8 mouse cellular contexts compared by ENCODE assay signal in genomic region chr3:89101459-89101811, GRCm38 (mm10). TPM values are rescaled to one million over a fixed set of nuclear protein-coding genes. Genes with fewer than 3 reads are reported as not detected.
DNase-seq lines count a peak whose midpoint lies in the region; ATAC-seq and TF ChIP-seq lines count a peak whose summit lies in the region.

No protein-coding gene starts in this region.

- DNase-seq in cerebellum, adult 9-10 months, result no peak
- DNase-seq in neural tube, embryonic 11.5 days (ENCODE audit: low spot score), result no peak
- no peak for DNase-seq in neural tube, embryonic 10.5 days (ENCODE audit: extremely low spot score, low spot score)
- DNase-seq in hindbrain, postnatal 0 days (ENCODE audit: low spot score), result no peak
- no peak for DNase-seq in urinary bladder, postnatal 14 days (ENCODE audit: low spot score)
- DNase-seq in thymus, postnatal 0 days (ENCODE audit: low spot score), result no peak

- H3K4me3 ChIP-seq in neural tube, embryonic 11.5 days (ENCODE audit: low read depth, low read length), result peak overlapping the region; percentile 81
- peak overlapping the region; percentile 66 for H3K4me3 ChIP-seq in hindbrain, postnatal 0 days (ENCODE audit: low read length)
- H3K4me3 ChIP-seq in midbrain, embryonic 13.5 days (replicated peaks), result peak overlapping the region; percentile 74

- TF ChIP-seq CTCF in hindbrain, postnatal 0 days (IDR thresholded peaks at IDR 0.05; ENCODE audit: low read depth), result no peak

- H3K9me3 ChIP-seq in neural tube, embryonic 11.5 days (ENCODE audit: control insufficient read depth, low read length), result no peaks in the 10 kb centered on the region
- H3K9me3 ChIP-seq in hindbrain, postnatal 0 days (ENCODE audit: low read length), result no peaks in the 10 kb centered on the region
- no peaks in the 10 kb centered on the region for H3K9me3 ChIP-seq in midbrain, embryonic 13.5 days

- H3K4me1 ChIP-seq in neural tube, embryonic 11.5 days (ENCODE audit: control insufficient read depth, insufficient read depth, low read length), result peaks cover 15% of the 10 kb centered on the region
- peaks cover 5% of the 10 kb centered on the region for H3K4me1 ChIP-seq in hindbrain, postnatal 0 days (ENCODE audit: insufficient read depth, low read length)
- peaks cover 33% of the 10 kb centered on the region for H3K4me1 ChIP-seq in midbrain, embryonic 13.5 days (replicated peaks)

- peak overlapping the region; percentile 67 for H3K9ac ChIP-seq in neural tube, embryonic 11.5 days (ENCODE audit: low read length)
- peak overlapping the region; percentile 58 for H3K9ac ChIP-seq in hindbrain, postnatal 0 days (replicated peaks; ENCODE audit: low read length)
- peak overlapping the region; percentile 82 for H3K9ac ChIP-seq in midbrain, embryonic 13.5 days (replicated peaks)

- 0 out of 2 replicates have a peak, but pooled peaks have one; percentile 8 for ATAC-seq in cerebellum, adult (ENCODE audit: insufficient number of reproducible peaks, low FRiP score, low TSS enrichment)
- ATAC-seq in neural tube, embryonic 11.5 days (ENCODE audit: insufficient read depth, low FRiP score, low TSS enrichment), result peak; percentile 40
- ATAC-seq in hindbrain, postnatal 0 days, result no peak
- ATAC-seq in midbrain, embryonic 13.5 days, result peak; percentile 56

- H3K27me3 ChIP-seq in neural tube, embryonic 11.5 days (ENCODE audit: control insufficient read depth, insufficient read depth, low read length), result no peaks in the 10 kb centered on the region
- H3K27me3 ChIP-seq in hindbrain, postnatal 0 days (ENCODE audit: insufficient read depth, low read length), result no peaks in the 10 kb centered on the region
- no peaks in the 10 kb centered on the region for H3K27me3 ChIP-seq in midbrain, embryonic 13.5 days

- WGBS in neural tube, embryonic 11.5 days, result 0% methylated on average over 19 of the region's 19 CpGs
- WGBS in hindbrain, postnatal 0 days, result under 1% methylated on average over 19 of the region's 19 CpGs
- WGBS in midbrain, embryonic 13.5 days, result under 1% methylated on average over 19 of the region's 19 CpGs

- peak overlapping the region; percentile 87 for H3K4me2 ChIP-seq in neural tube, embryonic 11.5 days (ENCODE audit: low read depth)
- H3K4me2 ChIP-seq in hindbrain, postnatal 0 days (ENCODE audit: low read depth, low read length), result peak overlapping the region; percentile 81
- H3K4me2 ChIP-seq in midbrain, embryonic 13.5 days (replicated peaks), result peak overlapping the region; percentile 86

- H3K27ac ChIP-seq in neural tube, embryonic 11.5 days (ENCODE audit: low read depth, low read length), result 0 out of 2 replicates have a peak overlapping the region, but pooled peaks have one; percentile 46
- H3K27ac ChIP-seq in hindbrain, postnatal 0 days, result peak overlapping the region; percentile 54
- peak overlapping the region; percentile 73 for H3K27ac ChIP-seq in midbrain, embryonic 13.5 days

- peaks cover 9% of the 10 kb centered on the region for H3K36me3 ChIP-seq in neural tube, embryonic 11.5 days (ENCODE audit: control insufficient read depth, insufficient read depth, low read length)
- H3K36me3 ChIP-seq in hindbrain, postnatal 0 days (ENCODE audit: insufficient read depth, low read length), result peaks cover 16% of the 10 kb centered on the region
- H3K36me3 ChIP-seq in midbrain, embryonic 13.5 days, result peaks cover 33% of the 10 kb centered on the region

RNA-seq across cellular contexts. Expression of gene Fdps, which starts 0.3 kb away (rescaled TPM):
- polyA plus RNA-seq in neural tube, embryonic 11.5 days (2014; fragmentation: Nextera tagmentation; extraction: Ambion mirVana), result 384 TPM in 2 replicates
- total RNA-seq in hindbrain, postnatal 0 days (2014; rRNA removed), result 340 and 366 TPM in 2 replicates
- 310 and 341 TPM in 2 replicates for polyA plus RNA-seq in hindbrain, postnatal 0 days (2015; fragmentation: Nextera tagmentation; extraction: Ambion mirVana)
- polyA plus RNA-seq in midbrain, embryonic 13.5 days (2015; fragmentation: Nextera tagmentation; extraction: Ambion mirVana), result 351 and 358 TPM in 2 replicates
- polyA plus RNA-seq in thymus, postnatal 0 days (2015; fragmentation: Nextera tagmentation; extraction: Ambion mirVana), result 180 and 193 TPM in 2 replicates

RNA-seq across cellular contexts. Expression of gene Gm43738, which starts 0.5 kb away (rescaled TPM):
- polyA plus RNA-seq in neural tube, embryonic 11.5 days (2014; fragmentation: Nextera tagmentation; extraction: Ambion mirVana), result 0.12 TPM in 1 of 2 replicates, not detected in the other
- not detected in 2 replicates for total RNA-seq in hindbrain, postnatal 0 days (2014; rRNA removed)
- not detected in 2 replicates for polyA plus RNA-seq in hindbrain, postnatal 0 days (2015; fragmentation: Nextera tagmentation; extraction: Ambion mirVana)
- polyA plus RNA-seq in midbrain, embryonic 13.5 days (2015; fragmentation: Nextera tagmentation; extraction: Ambion mirVana), result not detected in 2 replicates
- polyA plus RNA-seq in thymus, postnatal 0 days (2015; fragmentation: Nextera tagmentation; extraction: Ambion mirVana), result not detected in 2 replicates

RNA-seq across cellular contexts. Expression of gene Rusc1, which starts 8.3 kb away (rescaled TPM):
- 39.2 and 48.9 TPM in 2 replicates for polyA plus RNA-seq in neural tube, embryonic 11.5 days (2014; fragmentation: Nextera tagmentation; extraction: Ambion mirVana)
- total RNA-seq in hindbrain, postnatal 0 days (2014; rRNA removed), result 190 and 197 TPM in 2 replicates
- 86.0 and 95.6 TPM in 2 replicates for polyA plus RNA-seq in hindbrain, postnatal 0 days (2015; fragmentation: Nextera tagmentation; extraction: Ambion mirVana)
- 59.8 and 69.5 TPM in 2 replicates for polyA plus RNA-seq in midbrain, embryonic 13.5 days (2015; fragmentation: Nextera tagmentation; extraction: Ambion mirVana)
- 12.1 and 13.4 TPM in 2 replicates for polyA plus RNA-seq in thymus, postnatal 0 days (2015; fragmentation: Nextera tagmentation; extraction: Ambion mirVana)

RNA-seq across cellular contexts. Expression of gene Pklr, which starts 34.5 kb away (rescaled TPM):
- polyA plus RNA-seq in neural tube, embryonic 11.5 days (2014; fragmentation: Nextera tagmentation; extraction: Ambion mirVana), result 1.5 and 2.4 TPM in 2 replicates
- total RNA-seq in hindbrain, postnatal 0 days (2014; rRNA removed), result not detected in 2 replicates
- polyA plus RNA-seq in hindbrain, postnatal 0 days (2015; fragmentation: Nextera tagmentation; extraction: Ambion mirVana), result 0.10 and 0.21 TPM in 2 replicates
- polyA plus RNA-seq in midbrain, embryonic 13.5 days (2015; fragmentation: Nextera tagmentation; extraction: Ambion mirVana), result 0.24 TPM in 1 of 2 replicates, not detected in the other
- not detected in 2 replicates for polyA plus RNA-seq in thymus, postnatal 0 days (2015; fragmentation: Nextera tagmentation; extraction: Ambion mirVana)

RNA-seq across cellular contexts. Expression of gene Hcn3, which starts 58.6 kb away (rescaled TPM):
- polyA plus RNA-seq in neural tube, embryonic 11.5 days (2014; fragmentation: Nextera tagmentation; extraction: Ambion mirVana), result 5.2 and 7.5 TPM in 2 replicates
- 83.8 and 85.7 TPM in 2 replicates for total RNA-seq in hindbrain, postnatal 0 days (2014; rRNA removed)
- 33.5 and 38.1 TPM in 2 replicates for polyA plus RNA-seq in hindbrain, postnatal 0 days (2015; fragmentation: Nextera tagmentation; extraction: Ambion mirVana)
- 28.9 and 32.3 TPM in 2 replicates for polyA plus RNA-seq in midbrain, embryonic 13.5 days (2015; fragmentation: Nextera tagmentation; extraction: Ambion mirVana)
- 1.4 and 1.9 TPM in 2 replicates for polyA plus RNA-seq in thymus, postnatal 0 days (2015; fragmentation: Nextera tagmentation; extraction: Ambion mirVana)
